Mouse (Mus musculus) layer of hippocampus, adult 8-10 months (tissue): ENCODE results near the gene Gna12. TPM values are rescaled to one million over a fixed set of nuclear protein-coding genes. Genes with fewer than 3 reads are reported as not detected.

Source experiments
- DNase-seq, 2 experiments: peaks; one replicate each; pipeline ENCODE4 v3.0.0; 2022; ENCODE audit warnings: low spot score in 2 of 2
- total RNA-seq, 4 experiments: library from RNA; stranded (reverse); gene quantifications; 2 replicates each; pipeline ENCODE4 v1.2.4; 2022

Gene Gna12
- total RNA-seq, 4 experiments from 2014 or later: 84.5 to 102 (median 90.0) TPM

GRCm38 (mm10) chr5:140827413-140827812, 2.8 kb downstream of the Gna12 start:
- DNase-seq: no peak

GRCm38 (mm10) chr5:140826796-140827195, 3.4 kb downstream of the Gna12 start:
- DNase-seq: no peak

- no peak for DNase-seq
These were observed 4.1 kb downstream of the Gna12 start for GRCm38 (mm10) chr5:140826118-140826517.

- DNase-seq: peak; percentile 54 to 62
These were observed 6.1 kb downstream of the Gna12 start for GRCm38 (mm10) chr5:140824126-140824525.

GRCm38 (mm10) chr5:140823386-140823785, 6.8 kb downstream of the Gna12 start:
- DNase-seq: no peak

- no peak for DNase-seq
These were observed 8.3 kb downstream of the Gna12 start for GRCm38 (mm10) chr5:140821951-140822350.

GRCm38 (mm10) chr5:140820539-140820938, 9.7 kb downstream of the Gna12 start:
- DNase-seq: no peak

GRCm38 (mm10) chr5:140819594-140819993, 10.6 kb downstream of the Gna12 start:
- no peak for DNase-seq

- no peak for DNase-seq
These were observed 11.7 kb downstream of the Gna12 start for GRCm38 (mm10) chr5:140818482-140819076.

GRCm38 (mm10) chr5:140816950-140817568, 13.2 kb downstream of the Gna12 start:
- DNase-seq: no peak

GRCm38 (mm10) chr5:140816008-140816407, 14.2 kb downstream of the Gna12 start:
- no peak for DNase-seq

- no peak for DNase-seq
These were observed 15.0 kb downstream of the Gna12 start for GRCm38 (mm10) chr5:140815059-140815728.

GRCm38 (mm10) chr5:140814403-140814802, 15.8 kb downstream of the Gna12 start:
- no peak for DNase-seq

GRCm38 (mm10) chr5:140812699-140813098, 17.5 kb downstream of the Gna12 start:
- DNase-seq: no peak

- no peak for DNase-seq
These were observed 18.2 kb downstream of the Gna12 start for GRCm38 (mm10) chr5:140812063-140812462.

- no peak for DNase-seq
These were observed 18.8 kb downstream of the Gna12 start for GRCm38 (mm10) chr5:140811390-140811789.

- DNase-seq: no peak
These were observed 23.3 kb downstream of the Gna12 start for GRCm38 (mm10) chr5:140806939-140807338.

GRCm38 (mm10) chr5:140806252-140806651, 24.0 kb downstream of the Gna12 start:
- no peak for DNase-seq

- DNase-seq: no peak
These were observed 28.4 kb downstream of the Gna12 start for GRCm38 (mm10) chr5:140801782-140802181.

GRCm38 (mm10) chr5:140800288-140800923, 29.8 kb downstream of the Gna12 start:
- DNase-seq: no peak

GRCm38 (mm10) chr5:140799190-140799589, 31.0 kb downstream of the Gna12 start:
- DNase-seq: no peak

GRCm38 (mm10) chr5:140798775-140799174, 31.5 kb downstream of the Gna12 start:
- DNase-seq: no peak
